Mouse (Mus musculus): ENCODE results near the gene Trim12c.
A peak's percentile ranks its signal among the peaks of the same experiment; 100 is the strongest.
"Not testable (repeated sequence)": the region's sequence is repeated elsewhere in the genome, so short reads cannot be mapped to it uniquely, and the experiment has no call there.

The Trim12c gene

DNA sequence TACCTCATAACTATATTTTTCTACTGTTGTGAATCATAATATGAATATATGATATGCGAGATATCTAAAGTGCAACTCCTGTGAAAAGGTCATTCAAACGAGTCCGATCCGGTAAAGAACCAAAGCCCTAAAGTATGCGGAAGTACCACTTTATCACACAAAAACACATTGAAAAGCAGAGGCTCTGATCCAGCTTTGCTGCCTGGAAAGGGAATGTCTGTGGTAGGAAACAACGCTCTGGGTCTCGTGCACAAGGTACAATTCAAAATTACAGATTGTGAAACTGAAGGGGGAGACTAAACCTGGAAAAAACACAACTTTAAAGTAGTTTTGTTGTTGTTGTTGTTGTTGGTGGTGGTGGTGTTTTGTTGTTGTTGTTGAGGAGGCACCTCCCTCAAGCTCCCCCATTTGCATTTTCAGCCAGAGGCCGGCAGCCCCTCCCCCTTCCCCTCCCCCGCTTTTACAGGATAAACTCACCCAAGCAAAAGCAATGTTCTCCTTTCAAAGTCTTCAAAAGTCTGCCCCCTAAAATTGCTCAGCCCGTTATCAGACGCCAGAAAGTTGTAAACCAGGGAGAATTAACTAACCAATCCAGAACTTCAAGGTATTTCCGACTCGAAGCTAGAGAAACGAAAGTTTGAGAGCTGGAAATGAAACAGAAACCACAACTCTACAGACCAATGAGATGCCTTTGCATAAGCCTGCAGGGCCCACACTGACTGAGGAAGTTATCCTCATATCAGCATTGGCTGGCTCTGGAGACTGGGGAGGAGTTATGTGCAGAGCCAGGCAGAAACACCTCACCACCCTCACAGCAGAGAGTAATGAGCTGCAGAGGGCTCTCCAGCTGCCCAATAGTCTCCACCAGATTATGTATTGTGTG lies at the start of gene Trim12c:
Trim12c (minus strand) TSS at position 646 of the 883 bp plus-strand sequence.
- peak; percentile 76 for DNase-seq

DNA sequence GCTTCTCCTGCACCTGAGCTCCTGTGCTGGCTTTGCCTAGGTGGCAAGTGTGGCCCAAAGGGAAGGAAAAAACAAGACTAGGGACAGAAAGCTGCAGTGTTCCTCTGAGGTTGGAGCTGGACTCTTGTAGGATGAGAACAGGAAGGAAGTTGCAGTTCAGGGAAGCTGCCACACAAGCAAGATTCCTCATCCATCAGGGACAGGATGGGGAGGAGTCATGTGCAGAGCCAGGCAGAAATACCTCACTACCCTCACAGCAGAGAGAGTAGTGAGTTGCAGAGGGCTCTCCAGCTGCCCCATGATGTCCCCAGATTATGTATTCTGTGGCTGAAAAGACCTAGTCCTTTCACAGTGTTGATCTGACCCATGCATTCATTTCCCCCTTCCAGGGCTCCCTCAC lies 48.0 kb upstream of the Trim12c start:
- no peak for DNase-seq

DNA sequence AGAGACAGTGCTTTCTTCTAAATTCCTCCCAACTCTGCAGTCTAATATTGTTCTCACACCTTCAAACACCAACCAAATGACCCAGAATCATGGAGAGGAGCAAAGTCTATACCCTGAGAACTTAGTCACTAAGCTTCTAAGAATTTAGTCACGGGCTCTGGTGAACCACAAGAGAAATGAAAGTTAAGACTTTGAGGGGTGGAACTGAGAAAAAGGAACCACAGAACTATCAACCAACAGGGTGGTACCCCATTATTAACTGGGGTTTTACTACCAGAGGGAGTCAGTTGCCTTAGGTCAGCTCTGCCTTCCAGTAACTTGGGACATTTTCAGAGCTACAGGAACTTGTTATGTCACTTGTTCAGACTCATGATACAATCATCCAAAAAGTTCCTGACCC lies 47.5 kb upstream of the Trim12c start, which contains the start of gene Trim30c:
Trim30c (minus strand) TSS at position 140 of the 400 bp plus-strand sequence.
- no peak for DNase-seq

DNA sequence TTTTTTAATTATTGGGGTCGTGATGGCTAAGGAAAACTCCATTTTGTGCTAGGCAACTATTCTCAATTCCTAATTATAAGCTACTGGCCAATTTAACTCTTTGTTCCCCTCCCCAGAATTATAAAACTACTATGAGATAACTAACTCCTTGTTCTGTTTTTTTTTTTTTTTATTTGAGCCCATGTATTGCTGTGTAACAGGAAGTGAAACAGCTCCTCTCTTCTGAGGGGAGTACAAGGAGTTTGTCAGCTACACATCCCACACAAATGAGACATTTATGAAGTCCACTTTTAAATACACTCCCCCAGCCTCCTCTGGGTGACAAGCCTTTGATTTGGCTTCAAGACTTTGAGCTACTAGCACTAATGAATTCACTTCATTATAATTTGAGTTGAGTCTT lies 45.3 kb upstream of the Trim12c start:
- DNase-seq: no peak

DNA sequence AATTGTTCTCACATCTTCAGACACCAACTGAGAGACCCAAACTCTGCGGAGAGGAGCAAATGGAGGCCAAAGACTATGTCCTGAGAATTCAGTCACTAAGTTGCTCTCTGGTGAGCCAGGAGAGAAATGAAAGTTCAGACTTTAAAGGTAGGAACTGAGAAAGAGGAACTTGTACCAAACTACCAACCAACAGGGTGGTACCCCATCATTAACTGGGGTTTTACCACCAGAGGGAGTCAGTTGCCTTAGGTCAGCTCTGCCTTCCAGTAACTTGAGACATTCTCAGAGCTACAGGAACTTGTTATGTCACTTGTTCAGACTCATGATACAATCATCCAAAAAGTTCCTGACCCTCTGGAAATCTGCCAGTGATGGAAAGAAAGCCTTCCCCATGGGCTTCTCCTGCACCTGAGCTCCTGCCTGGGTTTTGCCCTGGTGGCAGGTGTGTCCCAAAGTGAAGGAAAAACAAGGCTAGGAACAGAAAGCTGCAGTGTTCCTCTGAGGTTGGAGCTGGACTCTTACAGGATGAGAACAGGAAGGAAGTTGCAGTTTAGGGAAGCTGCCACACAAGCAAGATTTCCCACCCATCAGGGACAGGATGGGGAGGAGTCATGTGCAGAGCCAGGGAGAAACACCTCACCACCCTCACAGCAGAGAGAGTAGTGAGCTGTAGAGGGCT lies 16.7 kb upstream of the Trim12c start, which contains the start of gene Trim30b:
Trim30b (minus strand) TSS at position 149 of the 679 bp plus-strand sequence.
- no peak for DNase-seq

DNA sequence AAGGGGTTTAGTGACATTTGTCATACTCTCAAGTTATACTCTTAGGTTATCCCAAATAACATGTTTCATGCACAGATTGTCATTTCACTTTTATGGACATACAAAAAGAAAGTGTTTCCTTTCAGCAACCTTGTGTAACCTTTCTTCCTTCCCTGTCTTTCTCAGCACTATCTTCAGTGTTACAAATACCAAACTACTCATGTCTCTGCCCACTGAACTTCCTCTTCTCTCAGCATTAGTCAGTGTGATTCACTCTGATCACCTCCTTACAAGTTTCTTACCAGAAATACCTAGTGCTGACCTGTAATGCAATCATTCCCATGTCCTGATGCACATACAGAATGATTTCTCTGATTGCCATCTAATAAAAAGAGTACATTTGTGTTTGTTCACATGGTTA lies 13.2 kb upstream of the Trim12c start:
- no peak for DNase-seq

DNA sequence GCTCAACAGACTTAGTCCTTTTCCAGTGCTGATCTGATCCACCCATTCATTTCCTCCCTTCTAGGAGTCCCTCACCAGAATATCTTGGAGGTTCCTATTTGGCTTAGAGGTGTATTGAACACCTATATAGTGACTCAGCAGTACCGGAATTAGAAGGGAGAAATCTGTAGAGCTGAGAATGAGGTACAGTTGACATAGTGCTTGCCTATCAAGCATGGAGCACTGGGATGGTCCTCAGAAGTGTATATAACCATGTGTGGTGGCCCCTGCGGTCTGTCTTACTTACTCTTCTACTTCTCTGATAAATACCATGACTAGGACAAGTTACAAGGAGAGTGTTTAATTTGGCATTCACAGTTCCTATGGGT lies 422 bp upstream of the Trim12c start:
- DNase-seq: no peak

DNA sequence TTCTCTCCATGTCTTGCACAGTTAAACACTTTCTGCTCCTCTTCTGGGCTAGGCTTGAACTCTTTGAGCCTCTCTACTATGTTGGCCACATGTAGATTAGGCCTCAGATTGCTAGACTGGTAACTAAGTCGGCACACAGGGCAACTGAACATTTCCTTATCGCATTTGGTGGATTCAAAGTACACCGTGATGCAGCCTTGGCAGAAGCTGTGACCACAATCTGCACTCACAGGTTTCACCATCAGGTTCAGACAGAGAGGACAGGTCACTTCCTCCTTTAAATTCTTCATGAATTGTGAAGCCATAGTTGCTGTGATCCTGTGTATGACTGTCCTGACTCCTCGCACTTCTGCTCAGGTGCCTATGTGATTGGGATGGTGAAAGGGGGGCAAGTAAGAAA lies 5.1 kb downstream of the Trim12c start:
- not testable (repeated sequence) for DNase-seq

DNA sequence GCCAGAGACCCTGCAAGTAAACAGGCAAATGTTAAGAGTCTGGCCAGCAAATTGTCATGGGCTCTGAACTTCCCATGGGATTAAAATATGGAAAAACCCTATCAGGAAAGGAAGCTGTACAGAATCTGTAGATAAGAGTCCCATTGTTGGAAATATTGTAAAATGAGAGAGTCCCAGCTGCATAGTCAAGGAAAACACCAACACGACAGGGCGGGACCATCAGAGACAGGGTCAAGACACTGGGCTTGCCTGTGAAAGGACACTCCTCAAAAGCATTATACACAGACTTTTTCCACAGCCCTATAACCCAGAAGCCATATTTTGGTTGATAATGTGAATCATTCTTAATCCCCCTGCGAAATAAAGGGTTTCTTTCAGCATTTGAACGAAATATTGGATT lies 12.4 kb downstream of the Trim12c start:
- DNase-seq: not testable (repeated sequence)

DNA sequence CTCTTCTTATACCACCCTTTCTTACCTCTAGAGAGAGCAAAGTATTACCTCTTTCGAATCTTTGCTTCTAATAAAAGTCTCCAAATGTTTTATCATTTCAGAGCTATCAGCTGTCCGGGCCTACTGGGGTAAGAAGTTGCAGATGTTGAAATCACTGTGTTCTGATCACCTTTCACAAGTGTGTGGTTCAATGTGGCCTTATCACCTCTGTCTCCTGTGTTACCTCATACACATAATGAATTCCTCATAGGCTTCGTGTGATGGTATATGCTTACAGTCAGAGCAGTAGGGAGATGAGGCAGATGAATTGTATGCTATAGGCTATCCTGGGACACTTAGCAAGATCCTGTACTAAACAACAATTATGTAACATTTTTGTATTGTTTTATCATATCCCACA lies 17.6 kb downstream of the Trim12c start:
- DNase-seq: not testable (repeated sequence)

DNA sequence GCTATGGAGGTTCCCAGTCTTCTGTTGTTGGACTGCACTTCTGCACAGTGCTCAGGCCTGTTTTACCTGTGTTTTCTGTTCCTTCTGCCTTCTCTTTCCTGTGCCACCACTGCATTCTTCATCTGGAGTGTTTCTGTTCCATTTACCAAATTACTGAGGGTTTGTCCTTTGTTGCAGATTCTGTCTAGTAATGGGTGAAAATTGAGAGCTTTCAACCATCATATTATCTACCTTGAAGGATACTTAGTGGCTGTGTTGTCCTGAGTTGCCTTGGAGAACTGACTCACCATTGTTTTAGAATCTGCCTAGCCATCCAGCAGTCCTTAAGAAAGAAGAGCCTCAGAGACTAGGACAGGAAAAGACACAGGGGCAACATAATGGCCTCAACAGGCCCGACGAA lies 24.0 kb downstream of the Trim12c start, which contains the start of gene Trim34b:
Trim34b (plus strand) TSS at position 301 of the 400 bp plus-strand sequence.
- not testable (repeated sequence) for DNase-seq

DNA sequence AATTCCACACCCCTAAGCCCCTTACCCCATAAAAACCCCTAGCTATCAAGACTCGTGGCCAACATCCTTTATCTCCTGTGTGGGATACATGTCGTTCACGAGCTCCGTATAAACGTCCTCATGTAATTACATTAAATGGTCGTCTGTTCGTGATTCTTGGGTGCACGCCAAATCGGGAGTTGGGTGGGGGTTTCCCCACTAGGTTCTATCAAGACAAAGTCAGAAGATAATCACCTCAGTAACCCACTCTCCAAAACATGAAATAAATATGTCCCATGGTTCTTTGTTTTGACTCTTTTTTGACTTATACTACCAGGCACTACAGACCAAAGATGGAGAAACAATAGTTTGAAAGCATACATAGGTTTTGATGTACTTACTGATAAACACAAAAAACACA lies 31.1 kb downstream of the Trim12c start:
- no peak for DNase-seq

DNA sequence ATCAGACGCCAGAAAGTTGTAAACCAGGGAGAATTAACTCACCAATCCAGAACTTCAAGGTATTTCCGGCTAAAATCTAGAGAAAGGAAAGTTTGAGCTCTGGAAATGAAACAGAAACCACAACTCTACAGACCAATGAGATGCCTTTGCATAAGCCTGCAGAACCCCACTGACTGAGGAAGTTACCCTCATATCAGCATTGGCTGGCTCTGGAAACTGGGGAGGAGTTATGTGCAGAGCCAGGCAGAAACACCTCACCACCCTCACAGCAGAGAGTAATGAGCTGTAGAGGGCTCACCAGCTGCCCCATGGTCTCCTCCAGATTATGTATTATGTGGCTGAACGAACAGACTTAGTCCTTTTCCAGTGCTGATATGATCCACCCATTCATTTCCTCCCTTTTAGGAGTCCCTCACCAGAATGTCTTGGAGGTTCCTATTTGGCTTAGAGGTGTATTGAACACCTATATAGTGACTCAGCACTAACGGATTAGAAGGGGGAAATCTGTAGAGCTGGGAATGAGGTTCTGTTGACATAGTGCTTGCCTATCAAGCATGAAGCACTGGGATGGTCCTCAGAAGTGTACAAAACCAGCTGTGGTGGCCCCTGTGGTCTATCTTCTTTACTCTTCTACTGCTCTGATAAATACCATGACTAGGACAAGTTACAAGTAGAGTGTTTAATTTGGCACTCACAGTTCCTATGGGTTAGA lies 37.6 kb downstream of the Trim12c start, which contains the start of gene Trim12a:
Trim12a (minus strand) TSS at position 98 of the 712 bp plus-strand sequence.
- not testable (repeated sequence) for DNase-seq

DNA sequence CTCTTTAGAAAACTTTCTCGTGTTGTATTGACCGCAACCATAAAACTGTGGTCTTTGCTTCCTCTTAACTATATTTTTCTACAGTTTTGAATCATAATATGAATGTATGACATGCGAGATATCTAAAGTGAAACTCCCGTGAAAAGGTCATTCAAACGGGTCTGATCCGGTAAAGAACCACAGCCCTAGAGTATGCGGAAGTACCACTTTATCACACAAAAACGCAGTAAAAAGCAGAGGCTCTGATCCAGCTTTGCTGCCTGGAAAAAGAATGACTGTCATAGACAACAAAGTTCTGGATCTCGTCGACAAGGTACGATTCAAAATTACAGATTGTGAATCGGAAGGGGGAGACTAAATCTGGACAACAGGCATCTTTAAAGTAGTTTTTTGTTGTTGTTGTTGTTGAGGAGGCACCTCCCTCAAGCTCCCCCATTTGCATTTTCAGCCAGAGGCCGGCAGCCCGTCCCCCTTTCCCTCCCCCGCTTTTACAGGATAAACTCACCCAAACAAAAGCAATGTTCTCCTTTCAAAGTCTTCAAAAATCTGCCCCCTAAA lies 38.3 kb downstream of the Trim12c start:
- peak; percentile 7 for DNase-seq

DNA sequence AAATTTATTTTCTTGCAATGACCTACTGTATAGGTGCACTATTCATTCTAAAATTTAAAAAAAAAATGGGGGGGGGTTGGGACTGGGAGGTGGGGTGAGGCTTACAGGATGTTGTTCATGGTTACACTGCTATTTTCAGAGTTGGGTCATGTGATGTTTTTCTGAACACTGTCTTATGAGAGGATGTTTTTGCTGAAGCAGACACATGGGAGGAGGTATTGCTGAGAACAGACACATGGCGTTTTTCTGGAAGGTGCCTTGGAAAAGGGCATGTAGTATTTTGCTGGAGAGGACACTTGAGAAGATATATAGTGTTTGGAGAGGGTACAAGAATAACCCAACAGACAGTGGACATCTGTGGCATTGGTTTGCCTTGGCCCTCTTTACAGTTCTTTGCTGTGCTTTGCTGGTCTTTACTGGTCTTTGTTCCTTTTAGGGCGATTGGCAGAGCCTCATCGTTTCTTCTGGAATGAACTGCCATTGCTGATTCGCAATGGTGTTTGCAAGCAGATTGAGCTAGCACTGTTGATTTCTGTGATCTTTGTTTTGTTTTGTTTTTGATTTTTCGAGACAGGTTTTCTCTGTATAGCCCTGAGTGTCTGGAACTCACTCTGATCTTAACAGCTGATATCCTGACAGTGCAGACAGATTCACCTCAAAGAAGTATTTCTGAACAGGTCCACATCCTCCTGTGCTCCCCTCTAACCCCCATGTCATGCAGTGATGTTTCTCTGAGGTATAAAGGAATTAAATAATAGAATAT lies 61.3 kb downstream of the Trim12c start:
- DNase-seq: no peak

DNA sequence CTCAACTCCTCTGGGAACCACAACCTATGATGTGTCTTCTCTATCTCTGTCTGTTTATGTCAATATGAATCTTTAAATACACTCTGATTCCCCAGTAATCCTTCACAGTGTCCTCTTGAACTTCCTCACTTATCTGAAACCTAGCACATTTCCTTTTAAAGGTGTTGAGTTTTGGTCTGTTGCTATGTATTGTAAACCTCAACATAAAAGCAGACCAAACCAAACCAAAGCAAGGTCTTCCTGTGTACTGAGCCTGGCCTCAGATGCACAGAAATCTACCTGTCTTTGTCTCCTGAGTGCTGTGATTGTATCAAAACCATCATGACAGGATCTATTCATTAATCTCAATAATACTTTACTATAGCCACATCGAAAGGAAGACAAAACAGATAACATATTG lies 62.5 kb downstream of the Trim12c start:
- DNase-seq: no peak

Data from kidney, postnatal 10 days (tissue).